Mouse (Mus musculus) forebrain, embryonic 12.5 days (tissue): ENCODE results near the gene Plekha7. TPM values are rescaled to one million over a fixed set of nuclear protein-coding genes. Genes with fewer than 3 reads are reported as not detected.

Source experiments
- ATAC-seq: fragments of 200-750 bp; cut with Nextera tagmentation; 2 replicates; pipeline ENCODE4 v1.8.0; 2017; ENCODE audit warnings: moderate TSS enrichment; ENCODE audit not compliant: low FRiP score
- H3K27ac ChIP-seq: fragments of 300-500 bp; sonication (generic); 2 replicates; pipeline ENCODE4 v1.5.1; 2016; ENCODE audit warnings: mild to moderate bottlenecking
- H3K27me3 ChIP-seq: fragments of 300-500 bp; sonication (generic); 2 replicates; pipeline ENCODE4 v1.6.1; 2016; ENCODE audit warnings: mild to moderate bottlenecking
- H3K36me3 ChIP-seq: fragments of 300-500 bp; sonication (generic); replicated peaks from 2 replicates; pipeline ENCODE4 v1.6.1; 2016; ENCODE audit warnings: mild to moderate bottlenecking
- H3K4me1 ChIP-seq: fragments of 300-500 bp; sonication (generic); 2 replicates; pipeline ENCODE4 v1.6.1; 2016
- H3K4me2 ChIP-seq: fragments of 300-500 bp; sonication (generic); 2 replicates; pipeline ENCODE4 v1.6.1; 2016; ENCODE audit warnings: mild to moderate bottlenecking, moderate library complexity
- H3K4me3 ChIP-seq: fragments of 300-500 bp; sonication (generic); replicated peaks from 2 replicates; pipeline ENCODE4 v1.5.1; 2016; ENCODE audit warnings: mild to moderate bottlenecking
- H3K9ac ChIP-seq: fragments of 300-500 bp; sonication (generic); 2 replicates; pipeline ENCODE4 v1.6.1; 2016; ENCODE audit warnings: mild to moderate bottlenecking
- H3K9me3 ChIP-seq: fragments of 300-500 bp; sonication (generic); 2 replicates; pipeline ENCODE4 v1.6.1; 2016
- WGBS: fragments of 180-500 bp; shearing (Covaris S2); methylation state at CpG from one replicate; pipeline ENCODE4 v1.1.7; 2016; 5-methylcytosine and 5-hydroxymethylcytosine counted together
- polyA plus RNA-seq: library from polyadenylated mRNA; unstranded; fragments of >200 nt; fragmentation: Nextera tagmentation; extraction: Ambion mirVana; gene quantifications from 2 replicates; pipeline ENCODE4 v1.2.1, GENCODE M21; 2016

Gene Plekha7
- polyA plus RNA-seq, 1 experiment from 2014 or later, result 20.8 TPM

GRCm38 (mm10) chr7:116308632-116308991 is 436 bp upstream of the Plekha7 start:
- WGBS, result 2% methylated on average over 16 of the region's 16 CpGs
- no peaks in the 10 kb centered on the region for H3K36me3 ChIP-seq

GRCm38 (mm10) chr7:116307099-116307870 is 891 bp downstream of the Plekha7 start:
- WGBS, result under 1% methylated on average over 61 of the region's 63 CpGs
- H3K4me2 ChIP-seq, result peak overlapping the region; percentile 95
- H3K9ac ChIP-seq, result peak overlapping the region; percentile 76
- no peaks in the 10 kb centered on the region for H3K27me3 ChIP-seq
- H3K36me3 ChIP-seq, result no peaks in the 10 kb centered on the region
- peak overlapping the region; percentile 85 for H3K27ac ChIP-seq
- H3K4me3 ChIP-seq, result peak overlapping the region; percentile 88
- ATAC-seq, result peak; percentile 86
- H3K4me1 ChIP-seq, result peaks cover 27% of the 10 kb centered on the region
- no peaks in the 10 kb centered on the region for H3K9me3 ChIP-seq

More at GRCm38 (mm10) chr7:116308632-116308991, 436 bp upstream of the Plekha7 start:
- peak overlapping the region; percentile 95 for H3K4me2 ChIP-seq
- H3K4me1 ChIP-seq, result peaks cover 27% of the 10 kb centered on the region
- peak; percentile 27 for ATAC-seq
- no peaks in the 10 kb centered on the region for H3K27me3 ChIP-seq
- H3K9ac ChIP-seq, result peak overlapping the region; percentile 76
- H3K9me3 ChIP-seq, result no peaks in the 10 kb centered on the region
- peak overlapping the region; percentile 46; the same call in 1 of the 2 replicates for H3K27ac ChIP-seq
- H3K4me3 ChIP-seq, result peak overlapping the region; percentile 88

DNA sequence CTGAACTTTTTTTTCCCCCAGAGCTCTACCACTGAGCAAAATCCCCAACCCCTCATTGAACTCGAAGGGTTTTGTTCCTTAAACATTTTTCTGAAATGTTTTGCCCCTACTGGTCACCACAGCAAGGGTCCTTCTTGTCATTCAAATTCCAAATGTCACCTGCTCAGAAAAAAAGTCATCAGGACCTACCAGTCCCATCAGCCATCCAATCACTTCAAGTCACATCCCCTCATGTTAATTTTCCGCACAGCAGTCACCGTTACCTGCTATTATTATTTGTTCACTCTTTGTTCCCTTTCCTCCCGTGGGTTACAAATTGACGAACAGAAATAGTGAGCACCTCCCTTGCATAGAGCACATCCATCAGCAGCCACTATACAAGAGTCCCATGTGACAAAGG is 1.6 kb downstream of the Plekha7 start:
- Histone ChIP-seq H3K27ac (no peak overlapping the region), H3K4me2 (peak overlapping the region; percentile 95), H3K4me3 (peak overlapping the region; percentile 88), H3K27me3 (no peaks in the 10 kb centered on the region), H3K4me1 (peaks cover 27% of the 10 kb centered on the region), H3K9me3 (no peaks in the 10 kb centered on the region), H3K36me3 (no peaks in the 10 kb centered on the region), H3K9ac (peak overlapping the region; percentile 76)
- ATAC-seq, result no peak
- WGBS, result 8% methylated on average over 5 of the region's 5 CpGs

DNA sequence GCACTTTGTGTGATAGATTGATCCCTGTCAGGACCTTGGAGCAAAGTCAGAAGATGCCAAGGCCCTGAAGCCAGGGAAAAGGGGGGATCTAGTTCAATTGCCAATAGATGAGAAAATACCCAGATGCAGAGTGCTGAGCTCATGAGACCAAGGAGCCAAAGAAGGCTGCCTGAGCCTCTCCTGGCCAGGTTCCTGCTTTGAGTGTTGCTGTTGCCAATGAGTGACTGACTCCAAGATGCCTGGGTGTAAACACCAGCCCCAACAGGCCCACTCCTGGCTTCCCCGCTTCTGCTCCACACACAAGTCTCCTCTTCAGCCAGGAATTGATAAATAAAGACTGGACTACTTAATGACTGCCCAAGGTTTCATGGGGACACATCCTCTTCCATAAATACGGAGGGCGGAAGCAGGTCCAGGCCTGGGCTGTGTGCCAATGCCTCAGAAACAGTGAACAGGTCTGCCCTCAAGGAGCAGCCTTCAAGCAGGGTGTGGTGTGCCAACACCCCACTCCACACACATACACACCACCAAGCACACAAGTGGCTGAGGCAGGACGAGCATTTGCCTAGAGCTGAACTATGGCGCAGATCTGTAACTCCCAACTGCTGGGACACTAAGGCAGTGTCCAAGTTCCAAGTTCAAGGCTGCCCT is 6.4 kb downstream of the Plekha7 start:
- WGBS, result 92% methylated on average over 5 of the region's 5 CpGs

DNA sequence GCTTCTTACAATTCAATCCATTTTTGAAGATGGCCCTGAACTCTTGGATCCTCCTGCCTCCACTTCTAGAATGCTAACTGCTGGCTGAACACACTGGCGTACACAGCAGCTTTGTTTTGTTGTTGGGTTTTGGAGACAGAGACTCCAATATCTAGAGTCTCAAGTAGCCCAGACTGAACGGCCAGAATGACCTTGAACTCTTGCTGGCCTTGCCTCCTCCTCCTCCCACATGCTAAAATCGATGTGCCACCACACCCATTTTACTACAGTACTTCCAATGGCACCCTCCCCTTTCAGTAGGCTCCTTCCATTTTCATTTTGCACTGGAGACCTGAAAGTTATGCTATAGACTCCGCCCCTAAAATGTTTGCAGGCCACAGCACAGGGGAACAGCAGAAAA is 7.0 kb downstream of the Plekha7 start:
- 87% methylated on average over 4 of the region's 4 CpGs for WGBS

More for the DNA sequence above, 6.4 kb downstream of the Plekha7 start:
- no peaks in the 10 kb centered on the region for H3K36me3 ChIP-seq
- H3K27me3 ChIP-seq, result no peaks in the 10 kb centered on the region
- ATAC-seq, result no peak
- H3K4me3 ChIP-seq, result no peak overlapping the region
- H3K4me1 ChIP-seq, result peaks cover 13% of the 10 kb centered on the region
- no peak overlapping the region for H3K9ac ChIP-seq
- no peaks in the 10 kb centered on the region for H3K9me3 ChIP-seq
- H3K27ac ChIP-seq, result no peak overlapping the region
- no peak overlapping the region for H3K4me2 ChIP-seq

DNA sequence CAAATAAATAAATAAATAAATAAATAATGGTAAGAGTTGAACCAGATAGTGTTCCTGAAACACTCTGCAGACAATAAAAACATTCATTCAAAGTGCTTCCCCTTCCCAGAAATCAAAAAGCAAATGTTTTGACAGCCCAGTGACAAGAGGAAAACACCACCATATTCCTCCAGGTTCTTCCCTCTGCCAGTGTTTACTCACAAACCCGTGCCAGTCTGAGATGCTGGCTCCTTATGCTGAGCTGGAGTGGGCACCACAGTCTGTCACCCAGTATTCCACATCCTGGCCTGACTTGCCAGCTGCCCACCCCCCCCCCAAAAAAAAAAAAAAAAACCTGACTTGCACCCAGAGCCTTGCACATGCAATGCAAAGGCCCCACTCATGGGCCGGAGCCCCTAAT is 9.3 kb downstream of the Plekha7 start:
- H3K27ac ChIP-seq, result no peak overlapping the region
- no peak overlapping the region for H3K4me2 ChIP-seq
- no peaks in the 10 kb centered on the region; the same call in 1 of the 2 replicates for H3K4me1 ChIP-seq
- H3K4me3 ChIP-seq, result no peak overlapping the region
- no peaks in the 10 kb centered on the region for H3K27me3 ChIP-seq
- no peaks in the 10 kb centered on the region for H3K36me3 ChIP-seq
- no peak for ATAC-seq
- H3K9ac ChIP-seq, result no peak overlapping the region
- H3K9me3 ChIP-seq, result no peaks in the 10 kb centered on the region
- 87% methylated on average over 2 of the region's 2 CpGs for WGBS

More for the DNA sequence above, 7.0 kb downstream of the Plekha7 start:
- H3K27ac ChIP-seq, result no peak overlapping the region
- no peak overlapping the region for H3K4me3 ChIP-seq
- no peak overlapping the region for H3K4me2 ChIP-seq
- H3K27me3 ChIP-seq, result no peaks in the 10 kb centered on the region
- H3K9ac ChIP-seq, result no peak overlapping the region
- no peaks in the 10 kb centered on the region for H3K9me3 ChIP-seq
- H3K4me1 ChIP-seq, result peaks cover 6% of the 10 kb centered on the region
- no peaks in the 10 kb centered on the region for H3K36me3 ChIP-seq
- ATAC-seq, result no peak

GRCm38 (mm10) chr7:116298389-116298788 is 9.8 kb downstream of the Plekha7 start:
- Histone ChIP-seq H3K9ac (no peak overlapping the region), H3K4me3 (no peak overlapping the region), H3K27ac (no peak overlapping the region), H3K9me3 (no peaks in the 10 kb centered on the region), H3K27me3 (no peaks in the 10 kb centered on the region), H3K4me2 (no peak overlapping the region), H3K4me1 (no peaks in the 10 kb centered on the region; the same call in 1 of the 2 replicates), H3K36me3 (no peaks in the 10 kb centered on the region)
- WGBS, result 78% methylated on average over 10 of the region's 10 CpGs
- no peak for ATAC-seq

DNA sequence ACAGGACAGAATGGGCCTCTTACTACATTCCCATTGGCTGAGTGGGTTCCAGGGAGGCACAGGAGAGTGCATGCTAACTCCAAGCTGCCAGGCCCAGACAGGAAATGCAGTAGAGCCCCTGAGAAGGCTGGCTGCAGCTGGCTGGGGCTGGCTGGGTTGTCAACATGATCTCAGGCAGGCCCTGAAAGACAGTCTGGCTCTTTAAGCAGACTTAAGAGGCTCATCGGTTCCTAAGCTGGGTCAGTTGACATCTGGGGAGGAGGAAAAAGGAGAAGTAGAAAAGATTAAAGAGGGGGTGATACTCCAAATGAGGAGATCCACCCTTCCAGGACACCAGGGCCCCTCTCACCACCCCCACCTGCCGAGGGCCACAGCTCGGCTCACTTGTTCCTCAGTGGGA is 13.2 kb downstream of the Plekha7 start:
- H3K4me1 ChIP-seq, result no peaks in the 10 kb centered on the region; the same call in 1 of the 2 replicates
- H3K36me3 ChIP-seq, result no peaks in the 10 kb centered on the region
- H3K9me3 ChIP-seq, result no peaks in the 10 kb centered on the region
- H3K27me3 ChIP-seq, result no peaks in the 10 kb centered on the region
- no peak overlapping the region for H3K4me2 ChIP-seq
- H3K4me3 ChIP-seq, result no peak overlapping the region
- H3K27ac ChIP-seq, result no peak overlapping the region
- ATAC-seq, result no peak
- 0 out of 2 replicates have a peak overlapping the region, but pooled peaks have one; percentile 2 for H3K9ac ChIP-seq
- 65% methylated on average over 3 of the region's 3 CpGs for WGBS

GRCm38 (mm10) chr7:116292377-116292776 is 15.8 kb downstream of the Plekha7 start:
- no peaks in the 10 kb centered on the region for H3K36me3 ChIP-seq
- no peaks in the 10 kb centered on the region for H3K27me3 ChIP-seq
- H3K4me1 ChIP-seq, result peaks cover 2% of the 10 kb centered on the region
- WGBS, result 53% methylated on average over 5 of the region's 5 CpGs
- ATAC-seq, result no peak
- H3K4me3 ChIP-seq, result no peak overlapping the region
- H3K9me3 ChIP-seq, result no peaks in the 10 kb centered on the region
- H3K9ac ChIP-seq, result no peak overlapping the region
- no peak overlapping the region for H3K4me2 ChIP-seq
- no peak overlapping the region for H3K27ac ChIP-seq

- Histone ChIP-seq H3K27me3 (no peaks in the 10 kb centered on the region), H3K4me2 (no peak overlapping the region), H3K27ac (no peak overlapping the region), H3K36me3 (no peaks in the 10 kb centered on the region), H3K4me1 (peaks cover 19% of the 10 kb centered on the region), H3K9me3 (no peaks in the 10 kb centered on the region), H3K4me3 (no peak overlapping the region), H3K9ac (no peak overlapping the region)
- ATAC-seq, result no peak
- 88% methylated on average over 1 of the region's 1 CpGs for WGBS
Observed at GRCm38 (mm10) chr7:116290559-116290958, 17.6 kb downstream of the Plekha7 start.

DNA sequence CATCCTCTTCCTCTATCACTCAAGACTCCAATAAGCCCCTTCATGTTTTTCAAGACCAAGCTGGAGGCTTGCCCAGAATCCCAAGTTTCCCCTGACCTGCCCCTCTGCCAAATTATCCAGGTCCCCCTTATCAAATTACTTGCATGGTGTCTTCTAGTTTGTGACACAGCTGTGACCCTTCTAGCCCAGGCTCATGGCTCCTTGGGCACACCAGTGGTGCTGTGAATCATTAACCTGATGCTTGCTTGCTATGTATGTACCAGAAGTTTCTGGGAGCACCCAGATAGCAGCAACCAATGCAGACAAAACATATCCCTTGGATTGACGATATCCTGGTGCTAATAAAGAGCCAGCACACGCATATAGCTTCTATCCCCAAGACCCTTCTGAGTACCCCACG is 19.2 kb downstream of the Plekha7 start:
- no peak overlapping the region for H3K4me3 ChIP-seq
- no peak overlapping the region for H3K27ac ChIP-seq
- H3K9ac ChIP-seq, result no peak overlapping the region
- H3K36me3 ChIP-seq, result no peaks in the 10 kb centered on the region
- no peaks in the 10 kb centered on the region for H3K9me3 ChIP-seq
- 90% methylated on average over 3 of the region's 3 CpGs for WGBS
- H3K4me1 ChIP-seq, result peaks cover 35% of the 10 kb centered on the region
- no peak overlapping the region for H3K4me2 ChIP-seq
- no peak for ATAC-seq
- no peaks in the 10 kb centered on the region for H3K27me3 ChIP-seq

DNA sequence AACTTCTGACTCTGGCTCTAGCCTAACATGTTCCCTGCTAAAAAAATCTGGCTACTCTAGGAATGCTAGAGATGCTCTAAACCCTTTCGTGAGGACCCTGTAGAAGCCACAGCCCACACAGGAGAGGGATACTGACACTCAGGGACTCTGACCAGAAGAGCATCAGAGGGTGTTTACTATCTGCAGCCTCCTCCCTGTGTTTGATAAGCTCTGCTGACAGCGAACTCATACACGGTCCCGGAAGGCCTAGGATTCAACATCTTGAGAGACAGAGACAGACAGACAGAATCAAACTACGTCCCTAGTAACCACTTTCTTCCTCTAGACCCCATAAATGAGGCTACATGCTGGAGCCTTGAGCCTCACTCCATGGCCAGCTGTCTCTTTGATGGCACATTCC is 20.2 kb downstream of the Plekha7 start:
- ATAC-seq, result no peak
- H3K4me3 ChIP-seq, result no peak overlapping the region
- no peak overlapping the region for H3K4me2 ChIP-seq
- no peak overlapping the region for H3K9ac ChIP-seq
- no peak overlapping the region for H3K27ac ChIP-seq
- H3K36me3 ChIP-seq, result no peaks in the 10 kb centered on the region
- H3K9me3 ChIP-seq, result no peaks in the 10 kb centered on the region
- peaks cover 45% of the 10 kb centered on the region for H3K4me1 ChIP-seq
- WGBS, result 91% methylated on average over 5 of the region's 5 CpGs
- no peaks in the 10 kb centered on the region for H3K27me3 ChIP-seq
